Mouse (Mus musculus) liver, embryonic 14.5 days (tissue): Measurements from ENCODE around the gene Mpp5. TPM values are rescaled to one million over a fixed set of nuclear protein-coding genes. Genes with fewer than 3 reads are reported as not detected.
A peak's percentile ranks its signal among the peaks of the same experiment; 100 is the strongest.

Experiments
- ATAC-seq: fragments of 200-750 bp; cut with Nextera tagmentation; 2 replicates; pipeline ENCODE4 v1.8.0; 2017; ENCODE audit warnings: moderate number of reproducible peaks, mild to moderate bottlenecking, moderate library complexity; ENCODE audit not compliant: insufficient read depth
- DNase-seq, 3 experiments: peaks; one replicate each; pipeline ENCODE4 v3.0.0-alpha.2; 2012 to 2013; ENCODE audit warnings: low read depth in 3 of 3, low spot score in 3 of 3
- H3K27ac ChIP-seq: fragments of 300-500 bp; sonication (generic); 2 replicates; pipeline ENCODE4 v1.5.1; 2014; ENCODE audit warnings: moderate library complexity, mild to moderate bottlenecking, control low read depth, inconsistent platforms
- H3K27me3 ChIP-seq: fragments of 300-500 bp; sonication (generic); 2 replicates; pipeline ENCODE4 v1.6.1; 2014; ENCODE audit warnings: mild to moderate bottlenecking, low read length, moderate library complexity; ENCODE audit not compliant: control insufficient read depth, insufficient read depth
- H3K36me3 ChIP-seq: fragments of 300-500 bp; sonication (generic); replicated peaks from 2 replicates; pipeline ENCODE4 v1.6.1; 2014; ENCODE audit warnings: low read depth; ENCODE audit not compliant: control insufficient read depth, insufficient read depth
- H3K4me1 ChIP-seq, 2 experiments: fragments of 200-500 bp in 1 of 2; fragments of 300-500 bp in 1 of 2; sonication (generic) in 1 of 2; replicated peaks; 2 replicates each; pipeline ENCODE4 v1.6.1; 2012 to 2014; ENCODE audit warnings: antibody characterized with exemption in 1 of 2, inconsistent platforms in 1 of 2, low read length in 1 of 2; ENCODE audit not compliant: control insufficient read depth in 2 of 2, insufficient read depth in 2 of 2
- H3K4me2 ChIP-seq: fragments of 300-500 bp; sonication (generic); 2 replicates; pipeline ENCODE4 v1.6.1; 2014; ENCODE audit warnings: low read depth, mild to moderate bottlenecking, control low read depth, moderate library complexity
- H3K4me3 ChIP-seq, 2 experiments: fragments of 200-500 bp in 1 of 2; fragments of 300-500 bp in 1 of 2; sonication (generic) in 1 of 2; 2 replicates each; pipeline ENCODE4 v1.5.1; 2012 to 2014; ENCODE audit warnings: low read depth in 2 of 2, low read length in 2 of 2, mild to moderate bottlenecking in 2 of 2, control low read depth in 1 of 2, inconsistent platforms in 1 of 2, moderate library complexity in 1 of 2; ENCODE audit not compliant: insufficient read depth in 1 of 2
- H3K9ac ChIP-seq: fragments of 300-500 bp; sonication (generic); replicated peaks from 2 replicates; pipeline ENCODE4 v1.6.1; 2014; ENCODE audit warnings: mild to moderate bottlenecking, control low read depth, moderate library complexity
- H3K9me3 ChIP-seq: fragments of 300-500 bp; sonication (generic); 2 replicates; pipeline ENCODE4 v1.6.1; 2016; ENCODE audit warnings: low read length, mixed read lengths; ENCODE audit not compliant: control insufficient read depth
- CTCF ChIP-seq: IDR thresholded peaks from 2 replicates; pipeline ENCODE4 v1.5.1; 2016; ENCODE audit warnings: antibody characterized with exemption, low read depth, control low read depth
- EP300 ChIP-seq: IDR thresholded peaks from 2 replicates; pipeline ENCODE4 v1.6.1; 2016; ENCODE audit warnings: antibody characterized with exemption, low read depth
- WGBS: fragments of 180-500 bp; shearing (Covaris S2); extraction: QIAGEN DNeasy Blood & Tissue Kit; methylation state at CpG from one replicate; pipeline ENCODE4 v1.1.7; 2014; ENCODE audit not compliant: insufficient replicate concordance; 5-methylcytosine and 5-hydroxymethylcytosine counted together
- polyA plus RNA-seq, 2 experiments: library from polyadenylated mRNA; depleted of rRNA in 1 of 2; stranded (reverse) in 1 of 2; unstranded in 1 of 2; fragments of >200 nt; fragmentation: Nextera tagmentation in 1 of 2; extraction: Ambion mirVana in 1 of 2; gene quantifications; 2 replicates each; pipeline versions ENCODE4 v1.2.1 to v1.2.3; 2012 to 2014

Gene Mpp5
- polyA plus RNA-seq, 2 experiments: 2.7 to 7.3 TPM

- peaks cover 12 to 19% of the 10 kb centered on the region in 2 experiments for H3K4me1 ChIP-seq
- peak within 1 kb of the TSS; percentile 96 for H3K9ac ChIP-seq
- TF ChIP-seq EP300 (0 out of 2 replicates have a peak, but pooled peaks have one; percentile 11), CTCF (peak; percentile 90)
- H3K36me3 ChIP-seq: peaks cover 6% of the 10 kb centered on the region
- H3K9me3 ChIP-seq: no peaks in the 10 kb centered on the region
- H3K27ac ChIP-seq: peak within 1 kb of the TSS; percentile 88
- under 1% methylated on average over 53 of the region's 55 CpGs for whole genome bisulfite sequencing
- H3K4me3 ChIP-seq: peak within 1 kb of the TSS; percentile 90 to 96
- peak; percentile 99 for DNase-seq
- peak; percentile 99 for ATAC-seq
- H3K27me3 ChIP-seq: no peaks in the 10 kb centered on the region
- H3K4me2 ChIP-seq: peak within 1 kb of the TSS; percentile 95
These were observed 113.0 kb downstream of the Mpp5 start, which contains the start of the genes Atp6v1d and Eif2s1 for GRCm38 (mm10) chr12:78861496-78862253. TSS of gene Atp6v1d (minus strand) at chr12:78861638. TSS of gene Eif2s1 (plus strand) at chr12:78861819.

GRCm38 (mm10) chr12:78862254-78862730, 113.6 kb downstream of the Mpp5 start:
- Histone ChIP-seq H3K27ac (peak overlapping the region; percentile 88), H3K9ac (peak overlapping the region; percentile 96), H3K36me3 (peaks cover 10% of the 10 kb centered on the region), H3K4me1 (peaks cover 12 to 19% of the 10 kb centered on the region in 2 experiments), H3K9me3 (no peaks in the 10 kb centered on the region), H3K27me3 (no peaks in the 10 kb centered on the region), H3K4me2 (peak overlapping the region; percentile 95), H3K4me3 (peak overlapping the region; percentile 90 to 96)
- peak; percentile 42 for ATAC-seq
- TF ChIP-seq EP300 (no peak), CTCF (no peak)
- DNase-seq: no peak
- under 1% methylated on average over 22 of the region's 22 CpGs for WGBS

GRCm38 (mm10) chr12:78865434-78865833, 116.7 kb downstream of the Mpp5 start:
- no peaks in the 10 kb centered on the region for H3K9me3 ChIP-seq
- peaks cover 8 to 12% of the 10 kb centered on the region in 2 experiments for H3K4me1 ChIP-seq
- peak overlapping the region; percentile 2; the same call in 1 of the 2 replicates for H3K4me2 ChIP-seq
- TF ChIP-seq EP300 (no peak), CTCF (peak; percentile 77)
- no peak overlapping the region for H3K4me3 ChIP-seq
- ATAC-seq (no peak), DNase-seq (peak in 2 of 3 experiments; percentile 47 to 59)
- H3K27ac ChIP-seq: no peak overlapping the region
- WGBS: 90% methylated on average over 1 of the region's 1 CpGs
- H3K27me3 ChIP-seq: no peaks in the 10 kb centered on the region
- peaks cover 36% of the 10 kb centered on the region for H3K36me3 ChIP-seq
- H3K9ac ChIP-seq: no peak overlapping the region

GRCm38 (mm10) chr12:78868115-78868514, 119.4 kb downstream of the Mpp5 start:
- H3K4me2 ChIP-seq: no peak overlapping the region
- 77% methylated on average over 1 of the region's 1 CpGs for WGBS
- no peak overlapping the region for H3K27ac ChIP-seq
- peaks cover 45% of the 10 kb centered on the region for H3K36me3 ChIP-seq
- DNase-seq (no peak), ATAC-seq (no peak)
- no peaks in the 10 kb centered on the region for H3K27me3 ChIP-seq
- H3K4me3 ChIP-seq: no peak overlapping the region
- peaks cover 5 to 9% of the 10 kb centered on the region in 2 experiments for H3K4me1 ChIP-seq
- no peaks in the 10 kb centered on the region for H3K9me3 ChIP-seq
- H3K9ac ChIP-seq: no peak overlapping the region
- TF ChIP-seq CTCF (no peak), EP300 (no peak)

- H3K36me3 ChIP-seq: peaks cover 64% of the 10 kb centered on the region
- no peaks in the 10 kb centered on the region for H3K9me3 ChIP-seq
- DNase-seq (no peak), ATAC-seq (no peak)
- no peak overlapping the region for H3K27ac ChIP-seq
- no peak overlapping the region for H3K4me3 ChIP-seq
- no peaks in the 10 kb centered on the region for H3K4me1 ChIP-seq
- TF ChIP-seq CTCF (0 out of 2 replicates have a peak, but pooled peaks have one; percentile 9), EP300 (no peak)
- no peaks in the 10 kb centered on the region for H3K27me3 ChIP-seq
- WGBS: 87% methylated on average over 3 of the region's 3 CpGs
- H3K4me2 ChIP-seq: no peak overlapping the region
- H3K9ac ChIP-seq: no peak overlapping the region
These were observed 125.9 kb downstream of the Mpp5 start for GRCm38 (mm10) chr12:78874581-78874980.
